Mouse (Mus musculus): Measurements from ENCODE around the gene Gm11034.

The Gm11034 gene

DNA sequence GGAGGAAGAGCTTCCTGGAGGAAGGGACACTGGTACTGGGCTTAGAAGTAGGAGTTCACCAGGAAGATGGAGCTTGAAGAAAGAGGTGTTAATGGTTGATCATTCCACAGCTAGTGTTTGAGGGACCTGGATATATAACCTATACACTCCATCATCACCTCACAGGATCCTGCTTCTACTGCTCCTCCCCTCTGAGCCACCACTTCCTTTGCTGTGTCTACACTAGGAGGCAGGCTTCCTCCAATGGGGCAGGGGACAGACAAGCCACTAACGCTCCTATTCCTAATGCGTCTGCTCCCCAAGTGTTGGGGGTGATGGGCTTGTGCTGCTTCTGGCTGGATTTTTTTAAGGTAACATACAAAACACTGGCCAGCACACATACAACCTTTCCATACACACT lies 2.7 kb downstream of the Gm11034 start:
- no peak for DNase-seq (ENCODE audit: low read depth)

DNA sequence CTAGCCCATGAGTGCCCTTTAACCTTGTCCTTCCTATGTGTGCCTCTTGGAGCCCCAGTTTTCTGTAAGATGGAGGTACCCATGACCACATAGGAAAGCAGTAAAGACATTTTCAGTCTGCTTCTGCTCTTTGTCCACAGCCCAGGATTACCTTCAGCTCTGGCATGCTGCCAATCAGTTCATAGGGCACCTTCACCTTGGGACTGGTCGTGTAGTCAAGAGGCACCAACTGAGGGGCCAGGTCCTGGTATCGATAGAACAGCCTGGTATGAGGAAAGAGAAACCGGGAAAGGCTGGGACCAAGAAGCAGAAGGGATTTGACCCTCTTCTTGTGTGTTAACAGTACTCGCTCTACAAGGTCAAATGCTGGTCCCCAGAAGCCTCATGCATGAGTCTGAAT lies 3.2 kb downstream of the Gm11034 start:
- DNase-seq (ENCODE audit: low read depth) = no peak

DNA sequence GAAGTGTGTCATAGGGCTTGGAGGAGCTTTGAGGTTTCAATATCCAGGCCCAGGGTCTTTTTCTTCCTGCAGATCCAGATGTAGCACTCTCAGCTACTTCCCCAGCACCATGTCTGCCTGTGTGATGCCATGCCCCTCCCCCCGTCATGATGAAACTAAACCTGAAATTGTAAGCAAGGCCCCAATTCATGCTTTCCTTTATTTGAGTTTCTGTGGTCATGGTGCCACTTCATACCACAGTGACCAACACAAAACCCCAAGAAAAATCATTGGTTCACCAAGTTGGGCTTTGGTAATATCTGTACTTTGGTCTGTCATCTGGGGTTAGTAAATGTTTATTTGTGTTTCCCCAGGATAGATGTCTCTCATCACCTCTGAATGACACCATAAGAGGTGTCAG lies 4.9 kb downstream of the Gm11034 start:
- DNase-seq (ENCODE audit: low read depth) = peak; percentile 61

DNA sequence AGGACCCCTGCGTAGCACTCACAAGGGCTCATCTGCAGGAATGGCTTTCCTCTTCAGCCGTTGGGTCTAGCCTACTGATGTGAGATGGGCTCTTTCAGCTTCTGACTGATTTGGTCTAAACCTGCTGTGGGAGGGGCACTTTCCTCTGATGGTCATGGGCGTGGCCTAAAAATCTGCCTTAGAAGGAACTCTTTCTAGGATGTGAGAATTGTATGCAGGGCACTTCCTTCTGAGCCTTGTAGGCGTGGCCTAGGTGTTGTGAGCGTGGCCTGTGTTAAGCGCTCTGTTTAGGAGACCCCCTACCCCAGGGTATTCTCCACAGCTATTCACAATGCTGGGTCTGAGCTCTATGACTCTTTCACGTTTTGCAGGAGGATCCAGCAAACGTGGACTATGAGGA lies 15.4 kb downstream of the Gm11034 start:
- no peak for DNase-seq (ENCODE audit: low read depth)

DNA sequence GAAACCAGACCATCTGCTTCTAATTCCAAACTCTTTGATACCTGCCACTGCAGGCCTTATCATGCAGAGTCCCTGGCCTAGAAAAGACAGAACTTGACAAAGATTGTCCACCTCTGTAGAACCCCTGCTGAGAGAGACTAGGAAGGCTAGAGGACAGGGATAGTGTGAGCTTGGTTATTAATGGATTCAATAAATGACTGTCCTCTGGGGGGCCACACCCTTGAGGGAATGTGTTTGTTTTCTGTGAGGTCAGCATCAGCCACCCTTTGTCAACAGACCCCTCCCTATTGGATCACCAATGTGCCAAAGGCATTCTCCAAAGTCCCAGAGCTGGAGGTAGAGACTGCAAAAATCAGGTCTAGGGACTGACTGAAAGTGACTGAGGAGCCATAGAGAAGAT lies 21.4 kb downstream of the Gm11034 start:
- no peak for DNase-seq (ENCODE audit: low read depth)

DNA sequence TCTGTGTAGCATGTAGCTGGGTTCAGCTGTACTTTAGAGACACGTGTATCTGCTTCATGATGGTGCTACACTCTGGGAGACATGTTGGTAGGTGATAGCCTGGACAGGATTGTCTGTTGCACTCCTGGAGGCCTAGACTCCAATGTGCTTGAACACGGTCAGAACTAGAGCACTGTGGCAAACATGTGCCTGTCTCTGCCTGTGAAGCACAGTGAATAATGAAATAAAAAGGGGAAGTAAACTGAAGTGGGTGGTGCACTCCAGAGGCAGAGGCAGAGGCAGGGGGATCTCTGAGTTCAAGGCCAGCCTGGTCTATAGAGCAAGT lies 23.3 kb downstream of the Gm11034 start:
- DNase-seq (ENCODE audit: low read depth) = no peak

DNA sequence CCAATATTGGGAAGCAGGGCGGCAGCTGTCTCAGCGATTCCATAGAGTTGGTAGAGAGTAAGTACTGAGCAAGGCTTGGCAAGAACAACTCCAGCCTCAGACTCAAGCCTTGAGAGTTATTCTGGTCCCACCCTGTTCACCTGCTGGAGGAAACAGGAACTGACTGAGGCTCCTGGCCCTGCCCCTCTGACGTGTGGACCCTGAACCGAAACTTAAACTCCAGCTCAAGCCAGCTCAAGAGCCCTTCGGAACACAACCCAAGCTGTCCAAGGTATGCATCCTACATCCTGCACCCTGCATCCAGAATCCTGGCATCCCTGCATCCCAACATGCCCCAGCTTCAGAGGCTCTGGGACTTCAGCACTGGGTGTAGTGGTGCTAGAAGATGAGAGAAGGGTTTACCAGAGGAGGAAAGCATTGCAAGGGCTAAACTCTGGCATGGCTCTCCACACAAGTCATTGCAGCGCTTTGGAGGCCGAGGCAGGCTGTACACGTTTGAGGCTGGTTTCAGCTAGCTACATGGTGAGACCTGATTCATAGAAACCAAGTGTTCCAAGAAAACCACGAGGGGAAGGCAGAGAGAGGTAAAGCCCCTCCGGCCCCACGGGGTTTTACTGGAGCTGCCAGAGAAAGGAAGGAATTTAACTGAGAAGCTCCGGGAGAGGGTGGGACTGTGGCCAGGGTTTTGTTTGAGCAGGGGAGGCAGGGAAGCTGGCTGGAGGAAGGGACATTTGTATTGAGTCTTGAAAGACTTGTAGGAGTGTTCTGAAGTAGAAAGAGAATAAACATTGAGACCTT lies 23.8 kb downstream of the Gm11034 start, which contains the start of gene Hsh2d:
Hsh2d (plus strand) TSS at position 222 of the 798 bp plus-strand sequence.
- DNase-seq (ENCODE audit: low read depth) = no peak

DNA sequence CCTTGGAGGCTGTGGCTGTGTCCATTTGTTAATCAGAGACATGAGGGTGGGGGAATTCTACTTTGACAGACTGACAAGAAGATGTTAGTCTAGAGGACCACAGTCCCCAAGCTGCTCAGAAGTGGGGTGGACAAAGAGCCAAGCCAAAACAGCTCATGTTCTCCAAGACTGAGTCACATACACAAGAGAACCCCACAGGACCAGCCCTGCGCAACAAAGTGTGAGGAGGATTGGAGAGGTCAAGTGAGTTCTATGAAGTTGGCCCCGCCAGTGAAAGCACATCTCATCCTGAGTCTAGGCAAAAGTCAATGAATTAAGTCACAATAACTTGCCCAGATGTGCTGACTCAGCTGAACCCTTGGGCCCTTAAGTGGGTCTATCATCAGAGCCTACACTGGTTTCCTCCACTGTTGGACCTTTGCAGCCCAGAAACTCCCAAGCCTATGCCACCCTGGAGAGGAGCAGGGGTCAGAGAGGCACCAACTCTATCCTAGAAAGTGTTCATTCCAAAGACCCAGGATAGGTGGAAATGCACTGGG lies 25.6 kb downstream of the Gm11034 start:
- no peak for DNase-seq (ENCODE audit: low read depth)

DNA sequence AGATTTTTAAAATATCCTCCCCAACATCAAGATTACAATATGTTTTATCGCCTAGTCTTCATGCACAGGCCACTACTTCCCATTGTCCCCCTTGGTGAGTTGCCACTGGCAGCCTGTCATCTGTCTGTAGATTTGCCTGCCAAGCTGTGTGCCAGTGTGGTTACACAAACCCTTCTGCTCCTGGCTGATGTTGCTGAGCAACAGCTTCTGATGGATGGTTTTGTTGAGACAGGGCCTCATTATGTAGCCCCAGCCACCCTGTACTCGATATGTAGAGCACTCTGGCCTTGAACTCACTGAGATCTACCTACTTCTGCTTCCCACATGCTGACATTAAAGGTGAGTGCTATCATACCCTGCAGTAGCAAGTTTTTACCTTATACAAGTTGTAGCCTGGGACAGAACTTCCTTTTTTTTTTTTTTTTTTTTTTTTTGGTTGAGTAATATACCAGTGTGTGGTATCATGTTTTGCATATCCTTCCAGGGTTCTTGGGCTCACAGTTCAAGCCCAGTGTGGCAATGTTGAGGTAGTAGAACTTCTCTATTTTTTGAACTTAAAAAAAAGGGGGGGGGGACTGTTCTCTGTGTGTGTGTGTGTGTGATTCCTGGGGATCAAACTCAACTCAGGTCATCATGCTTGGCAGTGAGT lies 29.8 kb downstream of the Gm11034 start:
- DNase-seq (ENCODE audit: low read depth) = peak; percentile 87

DNA sequence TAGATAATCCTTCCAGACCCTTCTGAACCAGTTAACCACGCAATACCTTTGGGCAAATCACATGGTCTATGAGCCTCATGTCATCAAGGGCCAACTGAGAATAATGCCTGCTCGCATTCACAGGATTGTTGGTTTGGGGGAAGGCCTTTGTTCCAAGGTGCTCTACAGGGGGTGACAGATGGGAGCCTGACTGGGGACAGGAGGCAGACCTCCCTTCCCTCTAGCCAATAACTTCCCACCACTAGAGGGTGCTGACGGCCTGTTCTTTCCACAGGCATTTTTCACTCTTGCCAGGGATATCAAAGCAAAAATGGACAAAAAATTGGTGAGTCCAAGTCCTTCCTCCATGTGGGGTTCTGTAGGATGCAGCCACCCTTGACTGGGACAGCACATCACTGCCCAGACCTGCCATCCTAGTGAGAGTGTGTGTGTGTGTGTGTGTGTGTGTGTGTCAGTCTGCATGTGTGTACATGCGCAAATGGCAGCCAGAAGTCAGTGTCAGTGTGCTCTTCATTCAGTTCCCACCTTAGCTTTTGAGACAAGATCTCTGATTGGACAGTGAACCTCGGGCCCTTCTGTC lies 36.0 kb downstream of the Gm11034 start:
- peak; percentile 77 for DNase-seq (ENCODE audit: low read depth)

DNA sequence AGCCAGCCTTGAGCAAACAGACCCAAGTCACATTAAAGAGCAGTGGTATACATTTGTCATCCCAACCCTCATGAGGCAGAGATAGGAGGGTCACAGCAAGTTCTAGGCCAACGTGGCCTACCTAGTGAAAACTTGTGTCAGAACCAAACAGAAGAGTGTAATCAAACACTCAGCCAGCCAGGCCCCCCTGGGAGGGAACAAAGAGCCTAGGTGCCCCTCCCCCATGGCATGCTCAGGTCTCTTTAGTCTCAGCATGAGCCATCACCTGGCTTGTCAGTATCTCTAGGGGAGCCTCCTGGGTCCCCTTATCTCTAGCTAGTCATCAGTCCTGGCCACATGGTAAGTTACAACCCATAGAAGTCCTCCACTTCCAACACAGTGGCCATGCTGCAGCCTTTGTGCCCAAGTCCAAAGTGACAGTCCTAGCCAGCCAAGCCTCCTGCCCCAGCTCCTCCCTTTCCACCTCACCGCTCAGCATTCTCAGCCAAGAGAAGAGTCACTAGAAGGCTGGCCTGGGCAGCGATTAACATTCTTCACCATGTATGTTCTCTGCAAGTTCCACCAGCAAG lies 43.7 kb downstream of the Gm11034 start:
- DNase-seq (ENCODE audit: low read depth) = no peak

DNA sequence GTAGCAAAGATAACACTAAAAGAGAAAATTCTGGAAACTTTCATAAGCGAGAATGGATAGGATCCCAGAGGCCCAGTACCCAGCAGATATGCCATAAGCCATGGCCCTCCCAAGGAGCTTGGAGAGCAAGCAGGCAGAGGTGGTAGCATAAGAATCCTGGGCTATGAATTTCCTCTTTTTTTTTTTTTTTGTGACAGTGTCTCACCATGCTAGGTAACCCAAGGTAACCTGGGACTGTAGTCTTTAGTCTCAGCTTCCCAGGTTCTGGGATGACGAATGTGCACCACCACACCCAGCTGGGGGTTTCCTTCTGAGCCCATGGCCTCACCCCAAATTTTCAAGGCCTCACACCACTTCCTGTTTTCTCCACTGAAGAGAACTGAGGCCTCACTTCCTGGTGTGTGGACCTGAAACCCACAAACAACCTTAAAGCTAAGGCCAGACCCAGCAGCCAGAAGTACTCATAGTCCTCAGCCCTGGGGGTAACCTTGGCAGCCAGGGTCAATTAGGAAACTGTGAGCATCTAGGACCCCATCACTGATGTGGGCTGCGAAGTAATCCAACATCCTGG lies 44.3 kb downstream of the Gm11034 start:
- DNase-seq (ENCODE audit: low read depth) = peak; percentile 85

Measured in 416B (cell line).